Mouse (Mus musculus): ENCODE measurements around the gene Kdm6b.
A peak's percentile ranks its signal among the peaks of the same experiment; 100 is the strongest.

DNA sequence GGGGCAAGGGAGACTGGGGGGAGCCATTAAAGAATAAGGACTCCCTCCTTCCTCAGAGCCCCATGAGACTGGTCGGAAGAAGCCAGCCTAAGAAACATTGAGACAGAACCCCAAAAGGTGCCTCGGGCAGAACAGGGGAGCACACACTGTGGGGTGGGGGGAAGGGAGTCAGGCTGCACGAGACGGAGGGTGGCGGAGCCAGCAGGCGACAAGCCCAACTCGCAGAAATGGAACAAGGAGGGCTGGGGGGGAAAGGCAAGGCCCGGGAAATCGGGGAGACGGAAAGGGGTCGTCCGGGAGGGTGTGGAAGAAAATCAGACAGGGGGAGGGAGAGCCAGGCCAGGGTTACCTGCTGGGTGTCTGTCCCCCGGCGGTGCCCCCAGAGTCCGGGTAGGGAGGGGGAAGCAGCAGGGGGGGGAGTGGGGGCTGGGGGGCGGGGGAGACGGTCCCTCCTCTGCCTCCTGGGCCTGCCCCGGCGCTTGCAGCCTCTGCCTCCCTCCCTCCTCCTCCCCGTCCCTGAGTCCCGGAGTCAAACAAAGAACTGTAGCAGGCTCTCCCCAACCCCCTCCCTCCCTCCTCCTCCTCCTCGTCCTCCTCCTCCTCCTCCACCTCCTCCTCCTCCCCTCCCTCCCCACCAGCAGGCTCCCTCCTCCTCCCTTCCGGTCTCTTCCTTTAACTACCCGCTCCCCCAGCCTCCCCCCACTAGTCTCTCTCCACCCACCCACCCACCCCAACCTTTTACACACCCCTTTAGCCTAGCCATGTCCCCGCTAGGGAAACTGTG is 2.4 kb upstream of the Kdm6b start:
- TF ChIP-seq POLR2A (IDR thresholded peaks at IDR 0.05; ENCODE audit: borderline replicate concordance, insufficient read depth, low read length) (peak; percentile 33; the same call in 1 of the 2 replicates), CTCF (IDR thresholded peaks at IDR 0.05; ENCODE audit: borderline replicate concordance, insufficient read depth, low read depth, low read length) (no peak)

All from cerebellum, adult 2 months (tissue).